Mouse (Mus musculus): ENCODE data around the gene Zfp653. TPM values are rescaled to one million over a fixed set of nuclear protein-coding genes. Genes with fewer than 3 reads are reported as not detected.

The Zfp653 gene
- total RNA-seq, 2 experiments from 2014 or later, result 4.0 to 4.3 TPM

DNA sequence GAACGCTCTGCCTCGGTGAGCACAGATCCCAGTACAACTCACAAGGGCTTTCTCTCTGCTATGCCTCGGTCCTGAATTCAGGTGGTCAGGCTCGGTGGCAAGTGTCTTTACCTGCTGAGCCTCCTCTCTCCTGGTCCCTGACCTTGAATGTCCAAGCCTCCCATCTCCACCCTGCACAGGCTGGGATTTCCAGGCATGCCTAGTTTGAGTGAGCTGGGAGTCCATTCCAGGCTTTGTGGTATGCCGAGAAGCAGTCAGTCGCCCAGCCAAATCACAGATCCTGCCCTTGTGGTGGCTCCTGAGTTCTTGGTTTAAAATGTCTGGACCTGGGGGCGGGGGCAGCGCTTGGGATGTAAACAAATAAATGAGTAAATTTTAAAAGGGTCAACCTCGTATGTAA is 23.8 kb downstream of the Zfp653 start:
- DNase-seq (ENCODE audit: low spot score), result no peak
- intact Hi-C loops (cut with DNase I), result no loop called here

DNA sequence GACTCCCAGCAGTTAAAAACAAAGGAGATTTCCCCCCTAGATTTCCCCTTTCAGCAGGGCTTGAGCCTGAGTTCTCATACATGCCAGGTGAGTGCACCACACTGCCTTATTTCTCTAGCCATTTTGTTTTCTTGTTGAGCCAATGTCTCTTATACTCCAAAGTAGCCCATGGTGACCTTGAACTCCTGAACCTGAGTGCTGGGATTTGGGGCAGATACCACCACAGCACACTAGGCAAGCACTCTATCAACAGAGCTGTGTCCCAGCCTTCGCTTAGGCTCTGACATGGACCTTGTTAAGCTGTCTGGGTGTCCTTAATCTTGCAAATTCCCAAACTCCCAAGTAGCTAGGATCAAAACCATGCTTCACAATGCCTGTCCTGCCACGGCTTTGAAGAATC is 29.3 kb downstream of the Zfp653 start:
- no peak for DNase-seq (ENCODE audit: low spot score)
- intact Hi-C loops (cut with DNase I), result no loop called here

- no peak for DNase-seq (ENCODE audit: low spot score)
- intact Hi-C loops (cut with DNase I), result no loop called here
Measured at GRCm38 (mm10) chr9:22037826-22038225, 33.4 kb downstream of the Zfp653 start.

DNA sequence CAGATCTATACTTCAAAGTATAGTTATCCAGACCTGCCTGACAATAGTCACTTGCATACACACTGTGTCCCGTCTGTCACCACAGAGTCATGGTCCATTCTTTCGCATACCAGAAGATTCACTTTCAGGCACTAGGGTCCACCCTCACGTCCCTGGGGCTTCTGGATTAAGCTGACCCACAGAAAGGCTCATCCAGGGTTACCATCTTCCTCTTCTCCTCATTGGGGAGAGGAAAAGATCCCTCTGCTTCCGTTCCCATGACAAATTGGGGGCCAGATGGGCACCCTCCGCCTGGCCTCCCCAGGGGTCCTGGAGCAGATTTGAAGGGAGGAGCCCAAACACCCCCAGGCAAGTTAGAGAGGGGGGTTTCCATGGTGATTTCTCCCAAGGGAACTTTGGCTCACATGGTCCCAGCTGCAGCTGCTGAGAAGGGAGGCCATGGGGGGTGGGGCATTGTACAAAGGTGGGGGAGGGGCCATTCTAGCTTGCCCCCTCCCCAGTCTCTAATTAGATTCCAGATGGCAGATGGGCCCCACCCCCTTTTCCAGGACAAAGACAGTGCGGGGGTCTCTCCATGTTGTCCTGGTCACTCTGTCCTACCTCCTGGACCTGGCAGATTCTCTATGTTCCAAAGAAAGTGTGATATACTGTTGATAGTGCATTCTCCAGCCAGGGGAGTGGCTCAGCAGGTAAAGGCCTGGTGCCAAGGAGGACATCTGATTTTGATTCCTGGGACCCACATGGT is 35.7 kb downstream of the Zfp653 start:
- intact Hi-C loops (cut with DNase I), result no loop called here
- no peak for DNase-seq (ENCODE audit: low spot score)

- intact Hi-C loops (cut with DNase I), result no loop called here
- no peak for DNase-seq (ENCODE audit: low spot score)
Measured at GRCm38 (mm10) chr9:22030386-22030785, 40.8 kb downstream of the Zfp653 start.

GRCm38 (mm10) chr9:22028467-22028866 is 42.7 kb downstream of the Zfp653 start:
- no peak for DNase-seq (ENCODE audit: low spot score)
- intact Hi-C loops (cut with DNase I), result no loop called here

DNA sequence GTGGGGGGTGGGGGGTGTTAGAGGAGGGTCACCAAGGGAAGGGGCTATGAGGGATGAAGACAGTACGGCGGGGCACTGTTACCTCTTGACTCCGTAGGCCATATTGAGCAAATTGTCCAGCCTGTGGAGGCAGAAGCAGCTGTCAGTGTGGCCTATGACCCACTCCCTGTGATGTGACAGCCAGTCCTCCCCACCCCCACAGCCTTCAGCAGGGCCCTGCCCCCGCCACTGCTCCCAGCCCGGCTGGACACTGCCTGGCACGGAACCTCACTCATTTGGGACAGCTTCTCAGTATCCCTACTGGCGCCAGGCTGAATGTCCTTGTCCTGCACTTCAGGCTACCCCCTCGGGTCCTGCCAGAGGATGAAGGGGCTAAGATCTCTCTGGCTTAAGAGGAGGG is 46.6 kb downstream of the Zfp653 start:
- no peak for DNase-seq (ENCODE audit: low spot score)
- intact Hi-C loops (cut with DNase I), result no loop called here

DNA sequence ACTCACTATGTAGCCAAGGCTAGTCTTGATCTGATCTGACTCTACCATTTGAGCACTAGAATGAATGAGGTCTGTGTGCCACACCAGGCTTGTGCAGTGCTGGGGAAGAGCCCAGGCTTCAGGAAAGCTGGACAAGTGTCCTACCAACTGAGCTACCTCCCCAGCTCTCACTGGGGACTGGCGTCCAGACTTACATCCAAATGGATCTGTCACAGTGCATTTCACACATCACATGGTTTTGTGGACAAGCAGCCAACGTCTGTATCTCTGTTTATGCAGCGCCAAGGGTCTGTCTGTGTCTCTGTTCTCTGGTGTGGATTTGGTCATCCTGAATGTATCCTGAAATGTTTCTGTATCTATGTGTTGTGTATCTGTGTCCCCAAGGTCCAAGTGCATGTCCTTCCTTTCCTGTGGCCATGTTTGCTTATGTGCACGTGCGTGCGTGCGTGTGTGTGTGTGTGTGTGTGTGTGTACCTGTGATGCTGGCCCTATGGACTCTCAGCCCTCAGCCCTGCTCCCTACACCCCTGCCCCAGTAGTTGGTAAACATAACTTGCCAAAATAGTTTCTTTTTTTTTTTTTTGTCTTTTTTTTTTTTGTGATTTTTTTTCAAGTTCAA is 53.9 kb downstream of the Zfp653 start:
- DNase-seq (ENCODE audit: low spot score), result no peak
- intact Hi-C loops (cut with DNase I), result no loop called here

GRCm38 (mm10) chr9:22016245-22016644 is 54.9 kb downstream of the Zfp653 start:
- DNase-seq (ENCODE audit: low spot score), result no peak
- intact Hi-C loops (cut with DNase I), result no loop called here

DNA sequence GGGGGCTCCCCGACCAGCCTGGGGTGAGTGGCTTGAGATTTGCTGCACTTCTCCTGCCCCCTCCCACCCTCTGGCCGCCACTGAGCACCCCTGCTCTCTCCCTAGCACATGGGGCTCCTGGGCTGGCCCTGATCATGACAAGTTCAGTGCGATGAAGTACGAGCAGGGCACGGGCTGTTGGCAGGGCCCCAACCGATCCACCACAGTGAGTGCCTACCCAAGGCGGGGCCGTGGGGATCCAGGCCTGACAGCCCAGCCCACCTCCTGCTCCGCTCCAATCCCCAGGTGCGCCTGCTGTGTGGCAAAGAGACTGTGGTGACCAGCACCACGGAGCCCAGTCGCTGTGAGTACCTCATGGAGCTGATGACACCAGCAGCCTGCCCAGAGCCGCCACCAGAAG is 58.4 kb downstream of the Zfp653 start:
- intact Hi-C loops (cut with DNase I), result no loop called here
- no peak for DNase-seq (ENCODE audit: low spot score)

DNA sequence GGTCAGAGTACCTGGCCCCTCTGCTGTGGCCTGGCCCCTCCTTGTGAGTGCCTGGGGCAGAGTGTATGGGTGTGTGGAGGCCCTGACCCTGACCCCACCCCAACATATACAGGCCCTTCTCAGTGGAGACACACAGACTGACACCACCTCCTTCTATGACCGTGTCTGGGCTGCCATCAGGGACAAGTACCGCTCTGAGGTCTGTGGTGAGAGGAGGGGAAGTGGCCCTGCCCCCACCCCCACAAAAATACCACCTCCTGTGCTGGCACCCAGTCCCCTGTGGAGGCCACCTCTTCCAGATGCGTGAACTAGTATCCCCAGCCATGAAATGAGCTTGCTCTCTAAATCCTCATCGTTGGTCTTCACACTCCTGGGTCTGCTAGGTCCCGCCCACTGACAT is 60.1 kb downstream of the Zfp653 start:
- no peak for DNase-seq (ENCODE audit: low spot score)
- intact Hi-C loops (cut with DNase I), result no loop called here

Small RNA genes within 50 kb of the gene (microRNA-seq; reads per million reads assigned to microRNA genes)
- gene Mir7084, result not detected

Other genes with a start within 250 kb of the Zfp653 start
- gene Angptl8, start 235.9 kb downstream of the Zfp653 start, total RNA-seq (2021), result not detected
- gene Dock6, start 218.7 kb downstream of the Zfp653 start, total RNA-seq (2021), result 10 to 100 TPM; 34.9 to 36.9 TPM
- 10 to 100 TPM in 1 of 2 experiments, 1 to 10 TPM in 1; 9.2 to 12.1 TPM for gene Rab3d, start 153.2 kb downstream of the Zfp653 start, total RNA-seq (2021)
- 1 to 10 TPM; 1.8 to 2.8 TPM for gene Ccdc159, start 143.9 kb downstream of the Zfp653 start, total RNA-seq (2021)
- gene Tmem205, start 143.8 kb downstream of the Zfp653 start, total RNA-seq (2021), result 10 to 100 TPM; 39.4 to 46.2 TPM
- 1 to 10 TPM; 1.5 to 2.0 TPM for gene Plppr2, start 134.3 kb downstream of the Zfp653 start, total RNA-seq (2021)
- 1 to 10 TPM; 5.8 to 7.4 TPM for gene Swsap1, start 115.6 kb downstream of the Zfp653 start, total RNA-seq (2021)
- 1 to 10 TPM in 1 of 2 experiments, under 1 TPM in 1; 0.83 to 1.6 TPM for gene Epor, start 107.9 kb downstream of the Zfp653 start, total RNA-seq (2021)
- 1 to 10 TPM; 2.0 to 3.2 TPM for gene Rgl3, start 81.9 kb downstream of the Zfp653 start, total RNA-seq (2021)
- not detected for gene Ccdc151, start 68.7 kb downstream of the Zfp653 start, total RNA-seq (2021)
- gene Prkcsh, start 68.6 kb downstream of the Zfp653 start, total RNA-seq (2021), result 10 to 100 TPM; 63.0 to 71.8 TPM
- gene Elavl3, start 19.4 kb downstream of the Zfp653 start, total RNA-seq (2021), result under 1 TPM; 0.21 to 0.50 TPM
- not detected for gene Gm49318, start 117 bp downstream of the Zfp653 start, total RNA-seq (2021)
- 100 to 1,000 TPM; 103 TPM for gene Ecsit, start 14.1 kb upstream of the Zfp653 start, total RNA-seq (2021)
- 10 to 100 TPM in 1 of 2 experiments, 1 to 10 TPM in 1; 7.6 to 10.4 TPM for gene Cnn1, start 27.8 kb upstream of the Zfp653 start, total RNA-seq (2021)
- 10 to 100 TPM; 36.8 to 39.8 TPM for gene Elof1, start 45.8 kb upstream of the Zfp653 start, total RNA-seq (2021)
- gene Acp5, start 64.3 kb upstream of the Zfp653 start, total RNA-seq (2021), result 1 to 10 TPM; 1.6 to 3.5 TPM
- 10 to 100 TPM; 50.3 to 52.6 TPM for gene Pigyl, start 85.5 kb upstream of the Zfp653 start, total RNA-seq (2021)
- under 1 TPM; 0.16 to 0.31 TPM for gene Zfp872, start 116.7 kb upstream of the Zfp653 start, total RNA-seq (2021)
- 10 to 100 TPM; 29.4 to 30.7 TPM for gene Zfp809, start 154.3 kb upstream of the Zfp653 start, total RNA-seq (2021)
- gene Zfp599, start 188.5 kb upstream of the Zfp653 start, total RNA-seq (2021), result under 1 TPM; 0.26 to 0.31 TPM
- gene Zfp810, start 236.3 kb upstream of the Zfp653 start, total RNA-seq (2021), result 1 to 10 TPM; 4.4 to 6.3 TPM

Measured in heart, postnatal 25 days (tissue).